Mouse (Mus musculus) small intestine, adult 2 months (tissue): ENCODE data around the gene 4931428F04Rik. TPM values are rescaled to one million over a fixed set of nuclear protein-coding genes. Genes with fewer than 3 reads are reported as not detected.

Source experiments
- H3K27ac ChIP-seq: fragments of 200-500 bp; 2 replicates; pipeline ENCODE4 v1.5.1; 2012; ENCODE audit warnings: low read depth, low read length, control low read depth, inconsistent platforms; ENCODE audit not compliant: insufficient read depth
- H3K27me3 ChIP-seq: fragments of 200-500 bp; 2 replicates; pipeline ENCODE4 v1.6.1; 2012; ENCODE audit warnings: mild to moderate bottlenecking, moderate library complexity, low read length, inconsistent platforms; ENCODE audit not compliant: control insufficient read depth, insufficient read depth
- H3K36me3 ChIP-seq: fragments of 200-500 bp; 2 replicates; pipeline ENCODE4 v1.6.1; 2012; ENCODE audit warnings: mild to moderate bottlenecking, low read length, control low read depth, inconsistent platforms; ENCODE audit not compliant: control insufficient read depth, insufficient read depth
- H3K4me1 ChIP-seq: fragments of 200-500 bp; 2 replicates; pipeline ENCODE4 v1.6.1; 2012; ENCODE audit warnings: low read length, inconsistent platforms, mixed read lengths; ENCODE audit not compliant: control insufficient read depth, insufficient read depth, insufficient read length
- H3K4me3 ChIP-seq: fragments of 200-500 bp; 2 replicates; pipeline ENCODE4 v1.5.1; 2012; ENCODE audit warnings: low read depth, mild to moderate bottlenecking, control low read depth, inconsistent platforms, low read length, moderate library complexity
- CTCF ChIP-seq: fragments of 200-500 bp; IDR thresholded peaks from 2 replicates; pipeline ENCODE4 v1.5.1; 2012; ENCODE audit warnings: low read depth, mild to moderate bottlenecking, control low read depth, inconsistent platforms, low read length, moderate library complexity, mixed read lengths; ENCODE audit not compliant: insufficient replicate concordance, insufficient read length; ENCODE audit errors: extremely low read depth
- POLR2A ChIP-seq: fragments of 200-500 bp; IDR thresholded peaks from 2 replicates; pipeline ENCODE4 v1.6.1; 2012; ENCODE audit warnings: low read depth, mild to moderate bottlenecking, control low read depth, inconsistent platforms, low read length, moderate library complexity
- WGBS: fragments of 180-500 bp; shearing (Covaris S2); methylation state at CpG from one replicate; pipeline ENCODE4 v1.1.7; 2018; 5-methylcytosine and 5-hydroxymethylcytosine counted together
- polyA plus RNA-seq: library from polyadenylated mRNA; depleted of rRNA; stranded (reverse); fragments of >200 nt; gene quantifications from 2 replicates; pipeline ENCODE4 v1.2.3, GENCODE M21; 2012

4931428F04Rik gene
- polyA plus RNA-seq, 1 experiment: 2.6 TPM

DNA sequence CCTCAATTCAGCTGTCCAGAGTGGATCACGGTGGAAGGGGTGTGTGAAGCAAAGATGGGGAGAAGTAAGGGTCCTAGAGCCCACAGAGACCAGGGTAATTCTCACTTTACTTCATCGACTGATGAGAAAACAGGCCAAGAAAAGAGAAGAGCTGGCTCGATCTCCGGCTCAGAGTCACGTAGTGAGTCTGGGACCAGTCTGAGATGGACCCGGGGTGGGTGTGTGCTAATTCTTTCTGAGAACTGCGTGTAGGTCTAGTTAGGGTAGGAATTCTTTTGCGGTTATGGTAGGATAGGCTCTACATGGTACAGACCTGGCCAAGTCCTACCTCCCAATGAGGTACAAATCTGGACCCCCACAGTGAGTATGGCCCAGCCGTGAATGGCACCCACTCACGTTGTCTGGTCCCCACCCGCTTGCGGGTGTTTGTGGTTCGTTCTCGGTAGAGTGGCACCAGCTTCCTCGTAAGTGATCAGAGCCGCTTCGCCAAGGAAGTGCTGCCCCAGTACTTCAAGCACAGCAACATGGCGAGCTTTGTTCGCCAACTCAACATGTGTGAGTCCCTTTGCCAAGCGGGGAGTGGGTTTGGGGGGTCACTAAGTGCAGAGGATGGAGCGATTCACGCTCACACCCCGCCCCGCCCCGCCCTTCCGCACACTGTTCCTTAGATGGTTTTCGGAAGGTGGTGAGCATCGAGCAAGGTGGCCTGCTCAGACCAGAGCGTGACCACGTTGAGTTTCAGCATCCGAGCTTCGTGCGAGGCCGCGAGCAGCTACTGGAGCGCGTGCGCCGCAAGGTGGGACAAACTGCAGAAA lies 19.4 kb downstream of the 4931428F04Rik start:
- Histone ChIP-seq H3K4me3 (peak overlapping the region; percentile 55), H3K36me3 (peaks cover 19% of the 10 kb centered on the region), H3K27ac (no peak overlapping the region), H3K27me3 (peaks cover 7% of the 10 kb centered on the region), H3K4me1 (peaks cover 19% of the 10 kb centered on the region)
- TF ChIP-seq POLR2A (no peak), CTCF (no peak)
- 17% methylated on average over 39 of the region's 39 CpGs for WGBS

DNA sequence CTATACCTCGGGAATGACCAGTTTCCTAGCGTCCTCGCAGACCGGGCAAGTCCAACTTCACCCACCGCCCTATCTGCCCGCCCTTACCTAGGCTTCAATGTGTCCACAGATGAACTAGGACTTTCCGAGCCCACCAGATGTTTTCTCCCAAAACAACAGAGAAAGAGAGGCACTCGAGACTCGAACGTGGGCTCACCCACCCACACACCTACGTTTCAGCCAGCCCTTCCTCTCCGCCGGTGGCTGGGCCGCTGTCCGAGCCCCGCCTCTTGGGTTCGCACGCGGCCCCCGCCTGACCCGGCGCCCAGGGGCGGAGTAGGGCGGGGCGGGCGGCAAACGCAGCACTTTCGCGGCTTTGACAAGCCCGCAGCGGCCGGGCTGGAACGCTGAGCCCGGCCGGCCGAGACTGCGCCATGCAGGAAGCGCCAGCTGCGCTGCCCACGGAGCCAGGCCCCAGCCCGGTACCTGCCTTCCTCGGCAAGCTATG lies 20.2 kb downstream of the 4931428F04Rik start, which contains the start of gene Hsf4:
TSS of gene Hsf4 (plus strand) at position 341 of the 487 bp plus-strand sequence.
- peaks cover 7% of the 10 kb centered on the region for H3K27me3 ChIP-seq
- peaks cover 19% of the 10 kb centered on the region for H3K4me1 ChIP-seq
- 3% methylated on average over 42 of the region's 42 CpGs for WGBS
- peak; percentile 27 for TF ChIP-seq POLR2A
- no peak for TF ChIP-seq CTCF
- peaks cover 19% of the 10 kb centered on the region for H3K36me3 ChIP-seq
- no peak within 1 kb of the TSS for H3K27ac ChIP-seq
- peak within 1 kb of the TSS; percentile 55 for H3K4me3 ChIP-seq

DNA sequence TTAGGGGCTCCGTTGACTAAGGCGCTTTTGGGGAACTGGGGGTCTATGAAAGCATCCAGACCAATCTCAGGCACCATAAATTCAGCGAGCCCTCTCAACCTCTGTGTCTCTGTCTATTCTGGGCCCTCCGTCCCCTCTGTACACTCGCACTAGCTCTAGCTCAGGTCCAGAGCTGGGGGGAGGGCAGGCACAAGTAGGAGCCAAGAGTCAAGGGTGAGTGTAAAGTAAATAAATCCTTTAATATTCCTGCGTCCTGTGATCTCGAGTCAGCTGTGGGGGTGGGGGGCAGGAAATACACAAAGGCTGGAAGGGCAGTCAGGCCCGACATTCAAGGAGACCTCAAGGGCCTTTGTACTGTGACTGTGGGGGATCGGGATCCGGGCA lies 20.6 kb downstream of the 4931428F04Rik start:
- Histone ChIP-seq H3K27me3 (peaks cover 7% of the 10 kb centered on the region), H3K36me3 (peaks cover 19% of the 10 kb centered on the region), H3K4me3 (peak overlapping the region; percentile 55), H3K27ac (no peak overlapping the region), H3K4me1 (peaks cover 19% of the 10 kb centered on the region)
- no peak for TF ChIP-seq POLR2A
- no peak for TF ChIP-seq CTCF
- 40% methylated on average over 10 of the region's 10 CpGs for WGBS

DNA sequence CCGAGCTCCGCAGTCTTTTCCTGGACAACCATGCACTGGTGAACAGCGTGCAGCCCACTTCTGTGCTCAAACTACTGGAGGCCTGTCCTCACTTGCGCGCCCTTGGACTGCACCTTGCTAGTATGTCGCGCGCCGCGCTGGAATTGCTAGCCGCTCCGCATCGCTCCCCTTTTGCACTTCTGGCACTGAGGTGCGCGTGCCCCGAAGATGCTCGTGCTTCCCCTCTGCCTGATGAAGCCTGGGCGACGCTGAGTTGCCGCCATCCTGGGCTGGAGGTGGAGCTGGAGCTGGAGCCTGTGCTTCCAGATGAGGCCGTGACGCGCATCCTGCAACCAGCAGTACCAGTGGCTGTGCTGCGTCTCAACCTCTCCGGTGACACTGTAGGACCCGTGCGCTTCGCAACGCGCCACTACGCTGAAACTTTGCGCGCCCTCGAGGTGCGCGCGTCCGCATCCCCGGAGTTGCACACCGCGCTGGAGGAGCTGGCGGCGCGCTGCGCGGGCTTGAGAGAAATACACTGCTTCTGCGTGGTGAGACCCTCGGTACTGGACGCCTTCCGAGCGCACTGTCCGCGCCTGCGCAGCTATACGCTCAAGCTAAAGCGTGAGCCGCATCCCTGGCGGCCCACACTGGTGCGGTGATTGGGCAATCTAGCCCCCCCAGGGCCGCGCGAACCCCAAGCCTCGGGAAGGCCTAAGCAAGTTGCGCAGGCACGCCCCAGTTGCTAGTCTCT lies 21.2 kb downstream of the 4931428F04Rik start:
- Histone ChIP-seq H3K27ac (no peak overlapping the region), H3K27me3 (peaks cover 7% of the 10 kb centered on the region), H3K4me3 (peak overlapping the region; percentile 55), H3K4me1 (peaks cover 19% of the 10 kb centered on the region), H3K36me3 (peaks cover 19% of the 10 kb centered on the region)
- 69% methylated on average over 65 of the region's 65 CpGs for WGBS
- TF ChIP-seq POLR2A (no peak), CTCF (no peak)

DNA sequence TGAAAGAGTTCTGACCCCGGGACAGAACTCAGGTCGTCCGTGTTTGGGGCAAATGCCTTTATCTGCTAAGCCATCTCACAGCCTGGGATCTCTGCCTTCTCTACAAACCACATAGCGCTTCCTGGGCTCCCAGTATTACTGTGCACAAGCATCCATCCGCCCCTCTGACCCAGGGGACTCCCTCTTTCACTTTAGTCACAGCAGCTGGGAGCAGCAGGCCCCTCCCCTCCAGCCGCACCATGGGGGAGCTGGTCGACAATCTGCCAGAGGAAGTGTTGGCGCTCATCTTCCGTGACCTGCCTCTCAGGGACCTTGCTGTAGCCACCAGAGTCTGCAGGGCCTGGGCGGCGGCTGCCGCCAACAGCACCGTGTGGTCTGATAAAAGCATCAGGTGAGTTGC lies 22.9 kb downstream of the 4931428F04Rik start:
- H3K27ac ChIP-seq: no peak overlapping the region
- no peak for TF ChIP-seq CTCF
- TF ChIP-seq POLR2A: no peak
- H3K4me3 ChIP-seq: no peak overlapping the region
- peaks cover 24% of the 10 kb centered on the region for H3K4me1 ChIP-seq
- 73% methylated on average over 13 of the region's 13 CpGs for WGBS
- peaks cover 19% of the 10 kb centered on the region for H3K36me3 ChIP-seq
- peaks cover 7% of the 10 kb centered on the region for H3K27me3 ChIP-seq

DNA sequence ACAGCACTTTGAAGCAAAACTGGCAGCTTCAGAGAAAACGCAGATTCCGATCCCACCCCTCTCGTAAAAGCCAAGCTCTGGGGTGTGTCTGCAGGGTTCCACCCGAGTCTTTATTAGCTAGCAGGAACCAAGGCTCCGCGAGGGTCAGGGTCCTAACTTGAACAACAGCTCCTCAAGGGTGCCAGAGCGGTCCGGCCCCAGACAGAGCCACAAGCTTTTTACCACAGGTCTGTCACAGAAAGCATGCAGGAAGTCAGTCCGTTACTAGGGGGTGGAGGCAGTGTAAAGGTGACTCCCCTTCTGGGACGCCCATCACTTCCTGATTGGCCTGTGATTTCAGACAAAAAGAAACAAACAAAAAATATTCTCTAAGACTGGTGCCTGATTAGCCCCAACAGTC lies 24.5 kb downstream of the 4931428F04Rik start:
- H3K27ac ChIP-seq: peak overlapping the region; percentile 81
- TF ChIP-seq POLR2A: no peak; the same call in 1 of the 2 replicates
- TF ChIP-seq CTCF: no peak
- 4% methylated on average over 10 of the region's 10 CpGs for WGBS

More for the DNA sequence above, 24.5 kb downstream of the 4931428F04Rik start:
- Histone ChIP-seq H3K4me3 (peak overlapping the region; percentile 99), H3K27me3 (0 out of 2 replicates have a peak, but pooled peaks cover under 1% of the 10 kb centered on the region), H3K4me1 (peaks cover 32% of the 10 kb centered on the region), H3K36me3 (peaks cover 19% of the 10 kb centered on the region)
